Mouse (Mus musculus) limb, embryonic 11.5 days (tissue): ENCODE data around the gene Manba. TPM values are rescaled to one million over a fixed set of nuclear protein-coding genes. Genes with fewer than 3 reads are reported as not detected.

ENCODE experiments used
- ATAC-seq: fragments of 200-750 bp; cut with Nextera tagmentation; 2 replicates; pipeline ENCODE4 v1.8.0; 2017; ENCODE audit warnings: low read depth; ENCODE audit not compliant: insufficient number of reproducible peaks, low FRiP score, low TSS enrichment
- DNase-seq: peaks from one replicate; pipeline ENCODE4 v3.0.0-alpha.2; 2015; ENCODE audit warnings: low spot score
- H3K27ac ChIP-seq: fragments of 300-500 bp; sonication (generic); replicated peaks from 2 replicates; pipeline ENCODE4 v1.5.1; 2014; ENCODE audit warnings: low read depth, mild to moderate bottlenecking, low read length
- H3K27me3 ChIP-seq: fragments of 300-500 bp; sonication (generic); 2 replicates; pipeline ENCODE4 v1.6.1; 2014; ENCODE audit warnings: mild to moderate bottlenecking, low read length, mixed read lengths; ENCODE audit not compliant: control insufficient read depth, insufficient read depth
- H3K36me3 ChIP-seq: fragments of 300-500 bp; sonication (generic); 2 replicates; pipeline ENCODE4 v1.6.1; 2014; ENCODE audit warnings: mild to moderate bottlenecking, low read length, moderate library complexity, mixed read lengths; ENCODE audit not compliant: control insufficient read depth, insufficient read depth
- H3K4me1 ChIP-seq: fragments of 300-500 bp; sonication (generic); 2 replicates; pipeline ENCODE4 v1.6.1; 2014; ENCODE audit warnings: low read length, mixed read lengths; ENCODE audit not compliant: control insufficient read depth, insufficient read depth
- H3K4me2 ChIP-seq: fragments of 300-500 bp; sonication (generic); 2 replicates; pipeline ENCODE4 v1.6.1; 2014; ENCODE audit warnings: low read depth, mild to moderate bottlenecking, moderate library complexity; ENCODE audit not compliant: severe bottlenecking
- H3K4me3 ChIP-seq: fragments of 300-500 bp; sonication (generic); 2 replicates; pipeline ENCODE4 v1.5.1; 2014; ENCODE audit warnings: low read depth, low read length
- H3K9ac ChIP-seq: fragments of 300-500 bp; sonication (generic); 2 replicates; pipeline ENCODE4 v1.6.1; 2014; ENCODE audit warnings: mild to moderate bottlenecking, low read length
- H3K9me3 ChIP-seq: fragments of 300-500 bp; sonication (generic); 2 replicates; pipeline ENCODE4 v1.6.1; 2016; ENCODE audit warnings: low read length; ENCODE audit not compliant: control insufficient read depth
- WGBS: fragments of 180-500 bp; shearing (Covaris S2); extraction: QIAGEN DNeasy Blood & Tissue Kit; methylation state at CpG from one replicate; pipeline ENCODE4 v1.1.7; 2014; 5-methylcytosine and 5-hydroxymethylcytosine counted together
- polyA plus RNA-seq: library from polyadenylated mRNA; unstranded; fragments of >200 nt; fragmentation: Nextera tagmentation; extraction: Ambion mirVana; gene quantifications from 2 replicates; pipeline ENCODE4 v1.2.1, GENCODE M21; 2014

Gene Manba
- polyA plus RNA-seq, 1 experiment from 2014 or later, result 4.1 TPM

DNA sequence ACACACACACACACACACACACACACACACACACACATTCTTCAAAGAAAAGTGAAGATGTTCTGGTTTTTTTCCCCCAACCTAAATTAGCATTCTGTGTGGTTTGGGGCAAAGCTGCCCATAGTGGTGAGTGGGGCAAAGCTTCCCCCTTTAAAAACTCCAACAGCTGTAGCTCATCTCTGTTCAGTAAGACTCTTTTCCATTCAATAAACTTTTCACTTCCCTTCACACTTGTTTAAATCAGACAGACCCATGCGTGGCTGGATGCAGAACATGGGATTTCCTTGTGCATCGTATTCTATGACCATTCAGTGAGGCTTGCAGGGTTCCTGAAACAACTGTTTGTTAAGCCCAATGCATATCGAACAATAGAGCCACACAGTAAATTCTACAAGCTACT lies 129.0 kb downstream of the Manba start:
- Histone ChIP-seq H3K9ac (no peak overlapping the region), H3K4me3 (no peak overlapping the region), H3K9me3 (no peaks in the 10 kb centered on the region), H3K27ac (no peak overlapping the region), H3K27me3 (no peaks in the 10 kb centered on the region), H3K4me2 (no peak overlapping the region), H3K36me3 (no peaks in the 10 kb centered on the region; the same call in 1 of the 2 replicates), H3K4me1 (no peaks in the 10 kb centered on the region)
- 95% methylated on average over 3 of the region's 3 CpGs for WGBS
- no peak for ATAC-seq
- no peak for DNase-seq

GRCm38 (mm10) chr3:135616730-135617129 lies 131.3 kb downstream of the Manba start:
- Histone ChIP-seq H3K4me1 (no peaks in the 10 kb centered on the region), H3K4me2 (no peak overlapping the region), H3K27ac (no peak overlapping the region), H3K9ac (no peak overlapping the region), H3K9me3 (no peaks in the 10 kb centered on the region), H3K36me3 (no peaks in the 10 kb centered on the region; the same call in 1 of the 2 replicates), H3K4me3 (no peak overlapping the region), H3K27me3 (no peaks in the 10 kb centered on the region)
- ATAC-seq (no peak), DNase-seq (no peak)
- 93% methylated on average over 7 of the region's 7 CpGs for WGBS

Other genes starting within 250 kb of the Manba start
- 7.4 and 9.2 TPM in 2 replicates for gene Bdh2, start 204.4 kb upstream of the Manba start, polyA plus RNA-seq
- 5.1 and 5.6 TPM in 2 replicates for gene Slc9b2, start 177.9 kb upstream of the Manba start, polyA plus RNA-seq
- gene Slc9b1, start 137.6 kb upstream of the Manba start, polyA plus RNA-seq, result 0.15 and 0.57 TPM in 2 replicates
- 64.7 and 71.3 TPM in 2 replicates for gene Cisd2, start 61.7 kb upstream of the Manba start, polyA plus RNA-seq
- 616 and 639 TPM in 2 replicates for gene Ube2d3, start 47.5 kb upstream of the Manba start, polyA plus RNA-seq
- 13.3 and 17.5 TPM in 2 replicates for gene Nfkb1, start 205.9 kb downstream of the Manba start, polyA plus RNA-seq